Mouse (Mus musculus): ENCODE data around the gene Picalm. TPM values are rescaled to one million over a fixed set of nuclear protein-coding genes. Genes with fewer than 3 reads are reported as not detected.
A peak's percentile ranks its signal among the peaks of the same experiment; 100 is the strongest.

Picalm gene
- total and polyA plus RNA-seq, 3 experiments: 62.8 to 377 (median 166) TPM

DNA sequence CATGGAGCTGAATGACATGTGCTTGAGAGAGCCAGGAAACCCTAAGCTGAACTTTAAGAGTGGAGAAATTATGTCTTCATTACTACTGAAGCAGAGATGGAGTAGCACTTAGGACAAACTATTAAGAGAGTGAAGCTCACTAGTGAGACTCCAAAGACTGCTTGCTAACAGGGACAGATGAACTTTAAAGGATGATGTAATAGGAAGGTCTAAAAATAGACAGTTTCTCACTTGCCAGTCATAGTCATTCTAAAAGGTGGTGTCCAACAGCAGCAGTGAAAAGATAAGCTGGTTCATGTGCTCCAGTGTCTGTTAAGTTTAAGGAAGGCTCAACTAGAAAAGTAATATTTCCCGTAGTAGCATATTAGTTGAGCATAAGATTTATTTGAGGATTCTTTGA lies 16.3 kb downstream of the Picalm start:
- TF ChIP-seq GATA1 (IDR thresholded peaks at IDR 0.05; ENCODE audit: borderline replicate concordance, low read length) (no peak), CTCF (IDR thresholded peaks at IDR 0.05; ENCODE audit: low read depth, low read length) (no peak), GATA2 (IDR thresholded peaks at IDR 0.05; ENCODE audit: borderline replicate concordance, low read depth, low read length) (no peak), TAL1 (conservative IDR thresholded peaks at IDR 0.05; ENCODE audit: low read depth, low read length) (no peak), POLR2AphosphoS5 (IDR thresholded peaks at IDR 0.05; ENCODE audit: insufficient replicate concordance, low read depth, low read length) (no peak)
- peak; percentile 9 for DNase-seq (ENCODE audit: low spot score)
- Histone ChIP-seq H3K27me3 (ENCODE audit: insufficient read depth, low read length) (no peaks in the 10 kb centered on the region), H3K4me3 (ENCODE audit: low read depth, low read length) (no peak overlapping the region), H3K36me3 (replicated peaks) (peaks cover 8% of the 10 kb centered on the region), H3K4me1 (ENCODE audit: insufficient read depth, low read depth, low read length) (peaks cover 53% of the 10 kb centered on the region), H3K9me3 (replicated peaks) (no peaks in the 10 kb centered on the region)
- ATAC-seq (ENCODE audit: extremely low read depth, insufficient number of reproducible peaks, low FRiP score, poor library complexity, severe bottlenecking): peak; percentile 80

DNA sequence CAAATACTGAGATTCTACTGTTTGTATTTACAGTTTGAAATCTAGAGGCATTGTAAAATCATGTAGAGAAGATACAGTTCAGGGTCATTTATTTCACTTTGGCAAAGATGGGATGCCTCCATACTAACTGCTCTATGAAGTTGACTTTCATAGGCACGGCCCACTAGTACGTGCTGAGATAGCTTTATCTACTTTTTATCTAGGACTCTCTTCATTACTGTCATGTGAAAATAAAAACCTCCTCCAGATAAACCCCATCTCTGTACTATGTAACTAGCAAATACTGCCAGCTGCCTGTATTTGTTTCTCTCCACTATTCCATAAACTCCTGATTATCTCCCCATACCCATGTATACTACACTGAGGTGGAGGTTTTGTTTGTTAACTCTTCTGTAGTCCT lies 18.0 kb downstream of the Picalm start:
- TF ChIP-seq GATA1 (IDR thresholded peaks at IDR 0.05; ENCODE audit: borderline replicate concordance, low read length) (no peak), POLR2AphosphoS5 (IDR thresholded peaks at IDR 0.05; ENCODE audit: insufficient replicate concordance, low read depth, low read length) (no peak), GATA2 (IDR thresholded peaks at IDR 0.05; ENCODE audit: borderline replicate concordance, low read depth, low read length) (no peak), CTCF (IDR thresholded peaks at IDR 0.05; ENCODE audit: low read depth, low read length) (no peak)
- H3K4me1 ChIP-seq (ENCODE audit: insufficient read depth, low read depth, low read length): peaks cover 46% of the 10 kb centered on the region
- H3K36me3 ChIP-seq (replicated peaks): peaks cover 14% of the 10 kb centered on the region
- H3K4me3 ChIP-seq (ENCODE audit: low read depth, low read length): no peak overlapping the region
- H3K27me3 ChIP-seq (ENCODE audit: insufficient read depth, low read length): no peaks in the 10 kb centered on the region
- no peaks in the 10 kb centered on the region for H3K9me3 ChIP-seq (replicated peaks)
- ATAC-seq (ENCODE audit: extremely low read depth, insufficient number of reproducible peaks, low FRiP score, poor library complexity, severe bottlenecking): no peak
- no peak for DNase-seq (ENCODE audit: low spot score)

DNA sequence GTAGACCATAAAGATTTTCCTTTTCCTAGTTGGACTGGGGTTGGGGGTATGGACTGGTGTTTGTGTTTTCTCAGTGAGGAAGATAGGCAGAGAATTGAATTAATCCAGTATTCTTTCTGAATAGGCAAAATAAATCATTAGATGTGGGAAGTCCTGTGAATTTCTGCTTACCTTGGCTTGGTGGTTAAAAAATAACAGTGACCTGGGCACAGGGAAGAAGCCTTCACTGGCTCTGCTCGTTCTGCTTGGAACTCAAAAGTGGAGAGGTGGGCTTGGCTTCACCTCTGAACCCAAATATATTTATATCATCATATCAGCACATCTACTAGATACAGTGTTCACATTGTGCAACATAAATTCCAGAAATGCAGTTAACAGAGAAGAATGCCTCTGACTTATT lies 18.5 kb downstream of the Picalm start:
- H3K9me3 ChIP-seq (replicated peaks): no peaks in the 10 kb centered on the region
- no peak overlapping the region for H3K4me3 ChIP-seq (ENCODE audit: low read depth, low read length)
- H3K4me1 ChIP-seq (ENCODE audit: insufficient read depth, low read depth, low read length): peaks cover 43% of the 10 kb centered on the region
- TF ChIP-seq TAL1 (conservative IDR thresholded peaks at IDR 0.05; ENCODE audit: low read depth, low read length) (no peak), GATA1 (IDR thresholded peaks at IDR 0.05; ENCODE audit: borderline replicate concordance, low read length) (no peak), GATA2 (IDR thresholded peaks at IDR 0.05; ENCODE audit: borderline replicate concordance, low read depth, low read length) (no peak), POLR2AphosphoS5 (IDR thresholded peaks at IDR 0.05; ENCODE audit: insufficient replicate concordance, low read depth, low read length) (no peak)
- ATAC-seq (ENCODE audit: extremely low read depth, insufficient number of reproducible peaks, low FRiP score, poor library complexity, severe bottlenecking): no peak
- peaks cover 14% of the 10 kb centered on the region for H3K36me3 ChIP-seq (replicated peaks)
- DNase-seq (ENCODE audit: low spot score): no peak
- H3K27me3 ChIP-seq (ENCODE audit: insufficient read depth, low read length): no peaks in the 10 kb centered on the region

DNA sequence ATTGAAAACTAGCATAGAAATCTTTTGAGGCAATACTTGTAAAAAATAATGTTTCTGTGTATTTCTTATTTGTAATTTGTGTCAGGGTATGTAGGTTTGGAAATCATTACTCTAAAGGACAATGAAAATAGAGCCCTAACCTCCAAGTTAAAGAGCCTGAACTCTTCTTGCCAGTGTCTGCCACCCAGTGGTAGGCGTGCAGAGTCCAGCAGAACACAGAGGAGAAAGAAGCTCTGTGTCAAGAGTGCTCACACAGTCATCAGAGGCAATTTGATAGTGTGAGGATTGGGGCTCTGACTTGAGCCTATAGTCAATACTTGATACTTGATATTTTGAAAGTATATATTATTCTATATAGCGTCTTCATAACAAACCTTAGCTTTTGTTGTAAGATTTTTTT lies 20.3 kb downstream of the Picalm start:
- ATAC-seq (ENCODE audit: extremely low read depth, insufficient number of reproducible peaks, low FRiP score, poor library complexity, severe bottlenecking) (peak; percentile 43; the same call in 1 of the 2 replicates), DNase-seq (ENCODE audit: low spot score) (no peak)
- H3K4me1 ChIP-seq (ENCODE audit: insufficient read depth, low read depth, low read length): peaks cover 32% of the 10 kb centered on the region
- peaks cover 14% of the 10 kb centered on the region for H3K36me3 ChIP-seq (replicated peaks)
- TF ChIP-seq CTCF (IDR thresholded peaks at IDR 0.05; ENCODE audit: low read depth, low read length) (no peak), GATA1 (IDR thresholded peaks at IDR 0.05; ENCODE audit: borderline replicate concordance, low read length) (no peak), POLR2AphosphoS5 (IDR thresholded peaks at IDR 0.05; ENCODE audit: insufficient replicate concordance, low read depth, low read length) (no peak), GATA2 (IDR thresholded peaks at IDR 0.05; ENCODE audit: borderline replicate concordance, low read depth, low read length) (no peak), TAL1 (conservative IDR thresholded peaks at IDR 0.05; ENCODE audit: low read depth, low read length) (no peak)
- H3K4me3 ChIP-seq (ENCODE audit: low read depth, low read length): no peak overlapping the region
- H3K27me3 ChIP-seq (ENCODE audit: insufficient read depth, low read length): no peaks in the 10 kb centered on the region
- no peaks in the 10 kb centered on the region for H3K9me3 ChIP-seq (replicated peaks)

DNA sequence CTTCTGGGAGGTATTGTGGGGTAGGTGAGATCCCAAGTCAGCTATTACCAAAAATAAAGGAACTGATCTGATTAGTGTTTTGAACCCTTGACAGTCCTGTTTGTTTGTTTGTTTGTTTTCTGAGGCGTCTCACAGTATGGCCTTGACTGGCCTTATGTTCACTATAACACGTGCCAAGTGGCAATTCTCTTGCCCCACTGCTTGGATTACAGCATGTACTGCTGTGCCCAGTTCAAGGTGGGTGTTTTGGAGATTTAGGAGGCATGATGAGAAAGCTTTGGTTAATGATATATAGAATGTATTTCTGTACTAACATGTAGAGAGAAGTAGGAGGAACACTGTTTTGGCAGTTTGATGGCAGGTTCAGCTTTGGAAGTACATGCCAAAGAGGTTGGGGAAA lies 28.0 kb downstream of the Picalm start:
- Histone ChIP-seq H3K27me3 (ENCODE audit: insufficient read depth, low read length) (no peaks in the 10 kb centered on the region), H3K4me1 (ENCODE audit: insufficient read depth, low read depth, low read length) (no peaks in the 10 kb centered on the region), H3K4me3 (ENCODE audit: low read depth, low read length) (no peak overlapping the region), H3K36me3 (replicated peaks) (peaks cover 35% of the 10 kb centered on the region), H3K9me3 (replicated peaks) (no peaks in the 10 kb centered on the region)
- TF ChIP-seq CTCF (IDR thresholded peaks at IDR 0.05; ENCODE audit: low read depth, low read length) (no peak), TAL1 (conservative IDR thresholded peaks at IDR 0.05; ENCODE audit: low read depth, low read length) (no peak), POLR2AphosphoS5 (IDR thresholded peaks at IDR 0.05; ENCODE audit: insufficient replicate concordance, low read depth, low read length) (no peak), GATA1 (IDR thresholded peaks at IDR 0.05; ENCODE audit: borderline replicate concordance, low read length) (no peak), GATA2 (IDR thresholded peaks at IDR 0.05; ENCODE audit: borderline replicate concordance, low read depth, low read length) (no peak)
- DNase-seq (ENCODE audit: low spot score) (no peak), ATAC-seq (ENCODE audit: extremely low read depth, insufficient number of reproducible peaks, low FRiP score, poor library complexity, severe bottlenecking) (no peak)

DNA sequence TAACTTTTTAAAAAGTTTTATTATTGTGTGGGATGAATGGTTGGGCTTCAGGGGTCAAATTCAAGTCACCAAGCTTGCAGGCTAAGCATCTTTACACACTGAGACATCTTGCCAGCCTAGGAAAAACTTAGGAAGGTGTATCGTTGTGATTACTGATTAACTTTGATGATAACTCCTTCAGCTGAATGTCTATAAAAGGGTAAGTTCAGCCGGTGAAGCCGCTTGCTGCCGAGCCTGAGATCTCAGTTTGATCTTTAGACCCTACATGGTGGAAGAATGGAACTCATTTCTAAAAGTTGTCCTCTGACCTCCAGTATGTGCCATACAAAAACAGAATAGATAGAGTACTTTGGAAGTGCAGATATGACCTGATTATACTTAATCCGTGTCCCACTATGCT lies 30.6 kb downstream of the Picalm start:
- Histone ChIP-seq H3K27me3 (ENCODE audit: insufficient read depth, low read length) (no peaks in the 10 kb centered on the region), H3K4me3 (ENCODE audit: low read depth, low read length) (no peak overlapping the region), H3K36me3 (replicated peaks) (peaks cover 41% of the 10 kb centered on the region), H3K4me1 (ENCODE audit: insufficient read depth, low read depth, low read length) (peaks cover 11% of the 10 kb centered on the region), H3K9me3 (replicated peaks) (no peaks in the 10 kb centered on the region)
- TF ChIP-seq TAL1 (conservative IDR thresholded peaks at IDR 0.05; ENCODE audit: low read depth, low read length) (no peak), GATA2 (IDR thresholded peaks at IDR 0.05; ENCODE audit: borderline replicate concordance, low read depth, low read length) (no peak), POLR2AphosphoS5 (IDR thresholded peaks at IDR 0.05; ENCODE audit: insufficient replicate concordance, low read depth, low read length) (no peak), CTCF (IDR thresholded peaks at IDR 0.05; ENCODE audit: low read depth, low read length) (no peak), GATA1 (IDR thresholded peaks at IDR 0.05; ENCODE audit: borderline replicate concordance, low read length) (no peak)
- ATAC-seq (ENCODE audit: extremely low read depth, insufficient number of reproducible peaks, low FRiP score, poor library complexity, severe bottlenecking) (no peak), DNase-seq (ENCODE audit: low spot score) (no peak)

Data from G1E (cell line).